Mouse (Mus musculus) ES-E14 (cell line): Measurements from ENCODE around the gene Ufd1. TPM values are rescaled to one million over a fixed set of nuclear protein-coding genes. Genes with fewer than 3 reads are reported as not detected.

Experiments used
- DNase-seq: peaks from one replicate; pipeline ENCODE4 v3.0.0-alpha.2; 2013; ENCODE audit warnings: low read depth, low spot score
- H3K27ac ChIP-seq: 2 replicates; pipeline ENCODE4 v1.5.1; 2012; ENCODE audit warnings: low read depth, mild to moderate bottlenecking, low read length, moderate library complexity, mixed read lengths; ENCODE audit not compliant: poor library complexity, insufficient read depth, severe bottlenecking
- H3K36me3 ChIP-seq: 2 replicates; pipeline ENCODE4 v1.6.1; 2012; ENCODE audit warnings: mild to moderate bottlenecking, low read length, moderate library complexity, mixed read lengths; ENCODE audit not compliant: control insufficient read depth, poor library complexity, insufficient read depth, severe bottlenecking
- H3K4me1 ChIP-seq, 2 experiments: fragments of 150-350 bp in 1 of 2; sonication (generic) in 1 of 2; 2 replicates each; pipeline ENCODE4 v1.6.1; 2012; ENCODE audit warnings: low read length in 2 of 2, mild to moderate bottlenecking in 1 of 2, mixed read lengths in 1 of 2; ENCODE audit not compliant: control insufficient read depth in 2 of 2, insufficient read depth in 2 of 2, poor library complexity in 1 of 2
- H3K4me3 ChIP-seq, 2 experiments: fragments of 150-350 bp in 1 of 2; sonication (generic) in 1 of 2; 2 replicates each; pipeline ENCODE4 v1.5.1; 2012; ENCODE audit warnings: low read length in 2 of 2, low read depth in 1 of 2, mild to moderate bottlenecking in 1 of 2, mixed read lengths in 1 of 2; ENCODE audit not compliant: insufficient read depth in 1 of 2, poor library complexity in 1 of 2, severe bottlenecking in 1 of 2
- H3K9ac ChIP-seq: 2 replicates; pipeline ENCODE4 v1.6.1; 2012; ENCODE audit warnings: low read depth, mild to moderate bottlenecking, low read length, mixed read lengths; ENCODE audit not compliant: poor library complexity, insufficient read depth, severe bottlenecking
- H3K9me3 ChIP-seq: fragments of 150-350 bp; sonication (generic); 2 replicates; pipeline ENCODE4 v1.6.1; 2012; ENCODE audit warnings: low read depth, mild to moderate bottlenecking, low read length; ENCODE audit not compliant: control insufficient read depth, insufficient read depth
- CHD2 ChIP-seq: IDR thresholded peaks from 2 replicates; pipeline ENCODE4 v1.6.1; 2014; ENCODE audit warnings: mild to moderate bottlenecking, low read depth, low read length, inconsistent platforms
- HCFC1 ChIP-seq: IDR thresholded peaks from 2 replicates; pipeline ENCODE4 v1.6.1; 2012; ENCODE audit warnings: low read length, inconsistent platforms, borderline replicate concordance; ENCODE audit not compliant: insufficient read depth
- MAFK ChIP-seq: IDR thresholded peaks from 2 replicates; pipeline ENCODE4 v1.6.1; 2014; ENCODE audit warnings: mild to moderate bottlenecking, low read depth, low read length, inconsistent platforms; ENCODE audit not compliant: insufficient read depth
- ZC3H11A ChIP-seq: IDR thresholded peaks from 2 replicates; pipeline ENCODE4 v1.6.1; 2012; ENCODE audit warnings: low read depth, mild to moderate bottlenecking, inconsistent platforms, low read length, borderline replicate concordance
- ZNF384 ChIP-seq: IDR thresholded peaks from 2 replicates; pipeline ENCODE4 v1.6.1; 2012; ENCODE audit warnings: low read depth, low read length, inconsistent platforms
- in situ Hi-C, 2 experiments: fragments of 600-800 bp; cut with MboI; formaldehyde crosslinking; loops; one replicate each; pipeline ENCODE4 v1.15.1; 2025; ENCODE audit warnings: low sequenced_read_pairs in 2 of 2, inconsistent platforms in 1 of 2; ENCODE audit not compliant: unreplicated experiment in 2 of 2
- total RNA-seq: library from RNA; depleted of rRNA; stranded (reverse); fragments of 300-350 nt; gene quantifications from 2 replicates; pipeline ENCODE4 v1.2.3, GENCODE M21; 2012

The Ufd1 gene
- total RNA-seq, 1 experiment = 49.0 TPM

DNA sequence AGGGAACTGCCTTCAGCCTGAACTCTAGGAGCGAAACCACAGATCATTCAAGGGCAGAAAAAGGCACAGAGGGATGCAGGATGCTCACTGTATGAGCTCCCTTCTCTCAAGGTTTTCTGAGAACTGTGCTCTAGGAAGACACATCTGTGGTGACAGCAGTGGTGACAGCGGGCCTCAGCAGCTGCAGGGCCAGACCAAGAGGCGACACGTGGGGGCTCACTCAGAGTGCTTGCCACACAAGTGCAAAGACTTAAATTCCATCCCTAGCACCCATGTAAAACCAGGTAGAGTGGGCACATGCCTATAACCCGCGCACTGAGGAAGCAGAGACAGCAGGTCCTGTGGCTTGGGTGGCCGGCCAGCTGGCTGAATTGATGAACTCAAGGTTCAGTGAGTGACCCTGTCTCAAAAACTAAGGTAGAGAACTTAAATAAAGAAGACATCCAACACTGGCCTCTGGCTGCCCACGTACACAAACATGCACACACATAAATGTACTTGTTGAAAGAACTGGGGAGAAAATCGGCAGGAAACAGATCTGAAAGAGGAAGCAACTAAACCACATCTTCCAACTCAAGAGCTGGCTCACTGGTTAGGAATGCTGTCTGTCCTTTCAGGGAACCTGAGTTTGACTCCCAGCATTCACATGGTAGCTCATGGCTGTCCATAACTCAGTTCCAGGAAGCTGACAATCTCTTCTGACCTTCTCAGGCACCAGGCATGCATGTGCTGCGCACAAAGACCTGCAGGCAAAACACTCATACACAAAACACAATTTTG is 22.8 kb upstream of the Ufd1 start:
- H3K36me3 ChIP-seq = peaks cover 46% of the 10 kb centered on the region
- H3K4me3 ChIP-seq = no peak overlapping the region
- no peak for TF ChIP-seq ZC3H11A
- no peak for TF ChIP-seq HCFC1
- TF ChIP-seq CHD2 = no peak
- TF ChIP-seq MAFK = no peak
- TF ChIP-seq ZNF384 = no peak
- DNase-seq = no peak
- H3K27ac ChIP-seq = no peak overlapping the region
- H3K9ac ChIP-seq = no peak overlapping the region
- H3K9me3 ChIP-seq = no peaks in the 10 kb centered on the region
- H3K4me1 ChIP-seq = peaks cover 0 to 10% of the 10 kb centered on the region in 2 experiments; a peak in 1 of 4 replicates
- in situ Hi-C loops = no loop called here

- in situ Hi-C loops = loop anchor here (10.0 kb wide), 1 partner anchor 101 kb away; no protein-coding TSS in a partner anchor
- H3K9me3 ChIP-seq = no peaks in the 10 kb centered on the region
Observed at GRCm38 (mm10) chr16:18795223-18795899, 16.2 kb upstream of the Ufd1 start.

DNA sequence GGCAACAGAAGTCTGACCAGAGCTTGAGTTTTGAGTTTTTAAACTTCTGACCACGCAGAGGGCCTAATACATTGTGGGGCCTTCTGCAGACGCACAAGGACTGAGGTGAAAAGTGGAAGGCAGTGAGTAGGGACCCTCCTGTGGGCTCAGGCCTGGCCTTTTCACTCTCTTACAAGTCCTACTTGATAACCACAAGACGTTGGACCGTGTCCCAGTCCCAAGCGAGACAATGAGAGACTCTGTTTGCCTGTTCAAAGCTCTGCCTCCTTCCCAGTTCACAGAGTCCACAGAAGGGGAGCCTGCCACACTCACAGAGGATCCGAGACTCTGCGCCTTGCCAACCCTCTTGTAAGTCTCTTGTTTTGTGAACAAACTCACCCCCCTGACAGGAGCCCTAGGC is 14.9 kb upstream of the Ufd1 start:
- no peak overlapping the region for H3K27ac ChIP-seq
- peaks cover 60% of the 10 kb centered on the region for H3K36me3 ChIP-seq
- no peaks in the 10 kb centered on the region for H3K9me3 ChIP-seq
- TF ChIP-seq MAFK = no peak
- no peak for TF ChIP-seq CHD2
- TF ChIP-seq ZNF384 = no peak
- no peak for TF ChIP-seq HCFC1
- TF ChIP-seq ZC3H11A = no peak
- no peak overlapping the region for H3K4me3 ChIP-seq
- no peak for DNase-seq
- H3K4me1 ChIP-seq = no peaks in the 10 kb centered on the region
- in situ Hi-C loops = loop anchor here (10.0 kb wide), 1 partner anchor 102 kb away; no protein-coding TSS in a partner anchor
- no peak overlapping the region for H3K9ac ChIP-seq

More at GRCm38 (mm10) chr16:18795223-18795899, 16.2 kb upstream of the Ufd1 start:
- H3K27ac ChIP-seq = no peak overlapping the region
- H3K36me3 ChIP-seq = peaks cover 57% of the 10 kb centered on the region
- no peaks in the 10 kb centered on the region for H3K4me1 ChIP-seq
- DNase-seq = no peak
- TF ChIP-seq ZC3H11A (no peak), MAFK (no peak), CHD2 (no peak), HCFC1 (no peak), ZNF384 (no peak)
- no peak overlapping the region for H3K4me3 ChIP-seq
- H3K9ac ChIP-seq = no peak overlapping the region

DNA sequence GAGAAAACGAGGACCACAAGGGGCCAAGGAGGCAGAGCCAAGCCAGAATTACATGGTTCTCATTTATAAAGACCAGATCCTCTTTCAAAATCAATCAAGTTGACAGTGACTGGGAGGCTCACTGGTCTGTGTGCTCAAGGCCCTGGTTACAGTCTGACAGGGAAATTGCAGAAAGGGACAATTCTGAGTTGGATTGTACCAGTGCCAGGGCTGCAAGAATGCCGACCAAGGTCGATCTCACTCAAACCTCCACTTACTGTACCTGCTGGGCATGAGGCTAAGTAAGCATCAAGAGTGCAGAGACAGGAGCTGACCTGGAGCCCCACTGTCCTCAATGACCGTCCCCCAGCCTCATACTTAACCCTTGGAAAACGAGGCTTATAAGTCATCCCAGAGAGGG is 13.4 kb upstream of the Ufd1 start:
- no peaks in the 10 kb centered on the region for H3K9me3 ChIP-seq
- no peak overlapping the region for H3K4me3 ChIP-seq
- no peak overlapping the region for H3K27ac ChIP-seq
- in situ Hi-C loops = loop anchor here (10.0 kb wide), 1 partner anchor 103 kb away; no protein-coding TSS in a partner anchor
- TF ChIP-seq CHD2 (no peak), ZC3H11A (no peak), HCFC1 (no peak), MAFK (no peak), ZNF384 (no peak)
- H3K4me1 ChIP-seq = no peaks in the 10 kb centered on the region
- peaks cover 53% of the 10 kb centered on the region for H3K36me3 ChIP-seq
- H3K9ac ChIP-seq = no peak overlapping the region
- DNase-seq = no peak
